Mouse (Mus musculus) liver, embryonic 14.5 days (tissue): ENCODE data around the gene Lrp8.

Source experiments
- CTCF ChIP-seq: IDR thresholded peaks from 2 replicates; pipeline ENCODE4 v1.5.1; 2016; ENCODE audit warnings: antibody characterized with exemption, low read depth, control low read depth
- EP300 ChIP-seq: IDR thresholded peaks from 2 replicates; pipeline ENCODE4 v1.6.1; 2016; ENCODE audit warnings: antibody characterized with exemption, low read depth

GRCm38 (mm10) chr4:107763001-107763400 is 39.1 kb upstream of the Lrp8 start:
- TF ChIP-seq CTCF (no peak), EP300 (no peak)
